Mouse (Mus musculus) kidney, adult 8-10 months (tissue): Measurements from ENCODE around the gene Zfp865.
A peak's percentile ranks its signal among the peaks of the same experiment; 100 is the strongest.
"Not testable (repeated sequence)": the region's sequence is repeated elsewhere in the genome, so short reads cannot be mapped to it uniquely, and the experiment has no call there.

Experiments used
- DNase-seq, 2 experiments: peaks; one replicate each; pipeline ENCODE4 v3.0.0; 2022

The Zfp865 gene

GRCm38 (mm10) chr7:5016057-5016456 is 4.1 kb upstream of the Zfp865 start:
- peak in 1 of 2 experiments; percentile 47 for DNase-seq

- no peak for DNase-seq
Observed at GRCm38 (mm10) chr7:5016920-5017319, 3.3 kb upstream of the Zfp865 start.

GRCm38 (mm10) chr7:5017352-5017751 is 2.8 kb upstream of the Zfp865 start:
- DNase-seq = no peak

- DNase-seq = no peak
Observed at GRCm38 (mm10) chr7:5017931-5018330, 2.2 kb upstream of the Zfp865 start.

GRCm38 (mm10) chr7:5019576-5019975 is 600 bp upstream of the Zfp865 start:
- not testable (repeated sequence) for DNase-seq

GRCm38 (mm10) chr7:5020685-5021084 is 509 bp downstream of the Zfp865 start:
- DNase-seq = no peak

GRCm38 (mm10) chr7:5021197-5021596 is 1.0 kb downstream of the Zfp865 start:
- DNase-seq = no peak

- DNase-seq = no peak
Observed at GRCm38 (mm10) chr7:5029543-5029942, 9.4 kb downstream of the Zfp865 start.

GRCm38 (mm10) chr7:5029946-5030345 is 9.8 kb downstream of the Zfp865 start:
- DNase-seq = no peak

GRCm38 (mm10) chr7:5030554-5031275 is 10.5 kb downstream of the Zfp865 start:
- DNase-seq = no peak

- DNase-seq = no peak
Observed at GRCm38 (mm10) chr7:5031496-5031895, 11.3 kb downstream of the Zfp865 start.

GRCm38 (mm10) chr7:5033818-5034217 is 13.6 kb downstream of the Zfp865 start, which contains the start of gene 4632433K11Rik:
TSS of gene 4632433K11Rik (plus strand) at chr7:5034118.
- DNase-seq = no peak

GRCm38 (mm10) chr7:5035628-5036027 is 15.5 kb downstream of the Zfp865 start:
- DNase-seq = no peak

- DNase-seq = no peak
Observed at GRCm38 (mm10) chr7:5036136-5036535, 16.0 kb downstream of the Zfp865 start.

- DNase-seq = no peak
Observed at GRCm38 (mm10) chr7:5037026-5037425, 16.9 kb downstream of the Zfp865 start.

- DNase-seq = no peak
Observed at GRCm38 (mm10) chr7:5037467-5037866, 17.3 kb downstream of the Zfp865 start.

- DNase-seq = peak; percentile 92 to 94
Observed at GRCm38 (mm10) chr7:5038109-5038732, 18.0 kb downstream of the Zfp865 start, which contains the start of gene Zfp784. TSS of gene Zfp784 (minus strand) at chr7:5038446.

GRCm38 (mm10) chr7:5038940-5039339 is 18.8 kb downstream of the Zfp865 start:
- no peak for DNase-seq

GRCm38 (mm10) chr7:5044981-5045380 is 24.8 kb downstream of the Zfp865 start:
- DNase-seq = no peak

GRCm38 (mm10) chr7:5046112-5046511 is 25.9 kb downstream of the Zfp865 start:
- DNase-seq = no peak

- DNase-seq = peak in 1 of 2 experiments; percentile 33
Observed at GRCm38 (mm10) chr7:5047313-5047712, 27.1 kb downstream of the Zfp865 start.

- DNase-seq = peak; percentile 42 to 56
Observed at GRCm38 (mm10) chr7:5051193-5052192, 31.3 kb downstream of the Zfp865 start, which contains the start of gene Zfp580. TSS of gene Zfp580 (plus strand) at chr7:5051538.

- no peak for DNase-seq
Observed at GRCm38 (mm10) chr7:5052438-5052837, 32.3 kb downstream of the Zfp865 start.
